Mouse (Mus musculus) c-Kit-negative CD71-positive TER-119-positive erythroid progenitor cells, embryonic 14.5 days (primary cell): ENCODE measurements around the gene Slf2.

Experiments used
- DNase-seq: peaks from one replicate; pipeline ENCODE4 v3.0.0-alpha.2; 2013; ENCODE audit warnings: low read depth, low spot score

Slf2 gene

DNA sequence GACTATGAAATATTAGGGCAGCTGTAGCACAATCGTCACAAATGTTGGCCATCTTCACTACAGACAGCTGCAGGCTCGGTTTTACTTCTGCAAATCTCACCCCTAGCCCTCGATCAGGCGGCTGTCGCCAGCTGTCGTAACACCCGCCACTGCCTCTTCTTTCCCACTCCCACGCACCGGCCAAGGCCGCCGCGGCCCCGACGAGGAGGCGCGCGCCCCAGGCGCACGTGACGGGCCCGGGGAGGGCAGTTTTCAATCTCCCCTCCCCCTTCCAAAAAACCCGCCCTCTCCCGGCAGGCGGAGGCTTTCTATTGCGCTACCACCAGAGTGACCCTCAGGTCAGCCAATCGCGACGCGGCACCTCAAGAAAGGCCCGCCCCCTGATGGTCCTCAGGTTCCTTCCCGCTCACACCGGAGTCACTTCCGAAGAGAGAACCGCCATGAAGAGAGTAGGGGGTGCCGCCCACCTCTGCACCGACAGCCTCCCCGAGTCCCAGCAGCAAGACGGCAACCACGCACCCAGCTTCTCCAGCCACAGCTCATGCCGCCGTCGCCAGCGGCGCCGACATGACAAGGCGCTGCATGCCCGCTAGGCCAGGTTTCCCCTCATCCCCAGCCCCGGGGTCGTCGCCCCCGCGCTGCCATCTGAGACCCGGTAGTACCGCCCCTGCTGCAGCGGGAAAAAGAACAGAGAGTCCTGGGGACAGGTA lies at the start of gene Slf2:
Gene Slf2 (plus strand): TSS at position 408 of the 710 bp plus-strand sequence.
- peak; percentile 92 for DNase-seq

GRCm38 (mm10) chr19:44882552-44883024 lies 48.4 kb upstream of the Slf2 start:
- no peak for DNase-seq

DNA sequence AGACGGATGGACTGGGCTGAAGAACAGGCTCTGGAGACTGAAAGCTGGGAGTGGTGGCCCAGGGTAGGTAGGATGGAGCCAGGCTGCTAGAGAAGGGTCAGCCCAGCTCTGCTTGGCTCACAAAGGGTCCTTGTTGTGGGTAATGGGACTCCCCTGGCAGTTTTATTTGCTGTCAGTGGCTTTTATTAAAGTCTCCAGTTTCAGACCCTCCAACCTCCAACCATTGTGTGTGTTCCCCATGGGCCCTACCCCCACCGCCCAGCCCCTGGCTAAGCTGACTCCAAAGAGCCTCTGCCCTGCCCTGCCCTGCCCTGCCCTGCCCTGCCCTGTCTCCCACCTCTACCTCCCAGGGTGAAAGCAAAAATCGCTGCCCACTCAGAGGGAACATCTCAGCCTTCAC lies 46.6 kb upstream of the Slf2 start:
- DNase-seq = no peak

DNA sequence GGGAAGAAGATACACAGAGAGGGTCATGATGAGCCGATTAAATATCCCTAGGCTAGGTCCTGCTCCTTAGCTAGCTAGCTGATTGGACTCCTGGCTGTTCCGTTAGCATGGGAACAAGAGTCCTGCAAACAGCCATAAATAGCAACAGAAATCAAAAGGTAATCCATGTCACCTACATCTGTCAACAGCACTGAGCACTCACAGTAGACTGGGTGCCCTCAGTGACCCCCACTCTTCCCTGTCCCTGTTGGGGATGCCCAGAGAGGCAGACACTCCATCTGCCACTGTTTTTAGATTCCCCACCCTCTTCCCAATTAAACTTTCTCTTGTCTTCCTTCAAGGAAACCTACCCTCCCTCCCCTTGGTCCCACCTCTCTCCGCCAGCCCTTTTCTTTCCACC lies 44.5 kb upstream of the Slf2 start:
- no peak for DNase-seq

GRCm38 (mm10) chr19:44887679-44888235 lies 43.2 kb upstream of the Slf2 start:
- DNase-seq = peak; percentile 22

DNA sequence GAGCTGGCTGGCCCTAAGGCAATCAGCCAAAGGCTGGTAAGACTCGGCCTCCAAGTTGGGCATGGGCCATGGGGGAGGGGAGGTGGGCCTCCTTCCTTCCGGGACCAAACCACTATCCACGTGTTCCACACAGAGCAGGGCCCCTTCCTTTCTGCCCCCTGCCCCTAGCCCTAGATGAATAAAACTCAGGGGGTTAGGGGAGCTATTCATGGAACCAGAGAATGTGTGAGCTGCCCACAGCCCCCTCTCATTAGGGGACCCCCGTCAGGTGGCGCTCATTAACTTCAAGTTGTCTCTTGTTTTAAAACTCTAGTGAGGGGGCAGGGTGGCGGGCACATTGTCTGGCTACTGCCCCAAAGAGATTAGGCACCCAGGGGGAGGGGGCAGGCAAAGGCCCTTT lies 41.4 kb upstream of the Slf2 start:
- DNase-seq = no peak

DNA sequence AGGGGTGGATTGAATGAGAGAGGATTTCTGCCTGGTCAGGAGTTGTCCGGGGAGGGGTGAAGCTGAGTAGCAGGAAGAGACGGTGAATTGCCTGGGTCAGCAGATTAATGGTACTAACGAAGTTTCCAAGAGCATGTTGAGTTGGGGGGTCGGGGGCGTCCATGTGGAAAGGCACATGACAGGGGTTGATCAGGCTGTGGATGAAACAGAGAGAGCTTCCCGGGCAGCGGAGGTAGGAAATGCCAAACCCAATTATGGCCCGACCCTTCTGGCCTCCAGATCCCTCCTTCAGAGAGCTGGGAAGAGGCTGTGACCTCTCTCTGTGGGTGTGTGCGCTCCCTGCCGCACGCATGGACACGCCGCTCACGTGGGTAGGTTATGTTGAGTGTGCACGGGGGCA lies 39.5 kb upstream of the Slf2 start:
- DNase-seq = no peak

GRCm38 (mm10) chr19:44893231-44893871 lies 37.6 kb upstream of the Slf2 start:
- DNase-seq = no peak

DNA sequence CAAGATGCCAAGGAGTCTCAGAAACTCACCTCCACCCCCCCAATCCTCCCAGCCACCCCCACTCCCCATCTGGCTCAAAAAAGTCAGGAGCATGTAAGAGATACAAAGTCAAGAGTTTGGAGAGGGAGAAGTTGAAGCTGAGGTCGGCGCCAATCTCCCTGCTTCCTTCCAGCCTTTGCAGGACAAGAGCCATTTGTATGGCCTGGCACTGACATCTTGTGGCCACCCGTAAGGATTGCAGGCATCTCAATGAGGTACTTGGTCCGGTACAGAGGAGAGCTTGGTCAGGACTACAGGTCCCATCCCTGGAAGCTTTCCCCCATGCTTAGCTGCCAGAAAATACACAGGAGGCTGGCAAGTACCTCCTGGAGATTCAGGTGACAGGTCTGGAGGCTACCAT lies 35.7 kb upstream of the Slf2 start:
- DNase-seq = no peak

DNA sequence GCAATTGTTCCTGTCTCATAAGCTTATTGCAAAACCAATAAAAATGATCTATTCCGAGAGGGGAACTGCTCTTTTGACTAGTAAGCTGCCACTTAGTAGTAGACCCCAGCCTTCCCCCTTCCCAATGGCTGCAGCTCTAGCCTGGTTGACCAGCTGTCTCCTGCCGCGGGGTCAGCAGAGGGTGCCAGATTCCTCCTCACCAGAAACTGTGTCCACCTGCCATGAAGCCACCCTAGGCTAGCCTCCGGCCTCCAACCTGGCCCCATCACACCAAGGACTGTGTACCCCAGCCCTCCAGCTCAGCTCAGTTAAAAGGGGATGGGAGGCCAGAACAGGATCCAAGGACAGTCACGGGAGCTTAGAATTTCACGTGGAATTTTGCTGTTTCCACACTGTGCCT lies 34.5 kb upstream of the Slf2 start:
- no peak for DNase-seq

GRCm38 (mm10) chr19:44897521-44897920 lies 33.4 kb upstream of the Slf2 start:
- no peak for DNase-seq

- no peak for DNase-seq
Observed at GRCm38 (mm10) chr19:44898646-44899045, 32.3 kb upstream of the Slf2 start.

- DNase-seq = no peak
Observed at GRCm38 (mm10) chr19:44899104-44899793, 31.7 kb upstream of the Slf2 start.

DNA sequence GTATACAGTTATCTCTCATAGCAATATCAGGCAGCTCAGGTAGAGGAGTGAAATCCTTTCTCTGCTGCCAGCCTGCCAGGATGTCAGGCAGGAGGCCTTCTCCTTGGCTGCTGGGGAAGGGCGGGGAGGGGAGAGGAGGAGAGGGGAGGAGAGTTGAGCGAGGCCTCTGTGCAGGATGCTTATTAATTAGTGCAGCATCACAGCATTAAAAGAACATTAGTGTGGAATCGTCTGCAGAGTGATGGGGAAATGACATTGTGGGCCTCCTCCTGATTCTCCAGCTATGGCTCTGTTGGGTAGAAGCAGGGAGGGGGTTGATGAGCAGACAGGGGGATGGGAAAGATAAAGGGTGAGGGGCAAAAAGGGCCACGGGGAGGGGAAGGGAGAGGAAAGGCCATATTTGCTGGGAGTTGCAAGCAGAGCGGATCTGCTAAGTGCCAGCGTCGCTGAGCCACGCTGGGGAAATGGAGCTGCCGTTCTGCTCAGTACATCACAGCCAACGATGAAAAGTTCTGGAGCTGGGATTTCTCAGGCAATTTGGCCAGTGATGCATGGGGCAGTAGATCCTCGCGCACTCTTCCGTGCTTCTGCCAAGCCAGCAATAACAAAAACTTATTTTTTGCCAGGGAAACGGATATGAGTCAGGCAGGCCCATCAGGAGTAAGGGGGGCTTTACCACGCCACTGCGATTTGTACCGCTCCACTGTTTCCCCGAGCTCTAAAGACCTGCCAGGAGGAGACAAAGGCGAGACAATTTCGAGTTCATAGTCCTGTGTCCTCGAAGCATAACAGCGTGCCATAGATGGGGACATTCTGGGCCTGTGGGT lies 30.8 kb upstream of the Slf2 start:
- DNase-seq = no peak

DNA sequence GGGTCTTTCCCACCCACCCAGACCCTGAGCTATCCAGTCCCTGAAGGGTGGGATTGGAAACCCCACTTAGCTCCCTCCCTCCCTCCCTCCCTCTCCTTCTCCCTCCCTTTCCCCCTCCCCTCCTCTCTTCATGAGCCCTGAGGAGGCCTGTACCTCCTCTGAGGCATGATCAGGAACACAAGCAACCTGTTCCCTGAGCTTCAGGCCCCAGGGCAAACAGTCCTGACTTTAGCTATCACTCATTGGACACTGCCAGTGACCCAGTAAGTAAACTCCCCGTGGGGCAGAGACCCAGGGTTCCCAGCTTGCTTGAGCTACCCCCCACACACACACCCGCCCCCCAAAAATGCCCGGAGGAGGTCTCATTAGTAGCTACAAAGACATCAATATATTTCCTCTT lies 29.9 kb upstream of the Slf2 start:
- no peak for DNase-seq

GRCm38 (mm10) chr19:44902324-44902723 lies 28.6 kb upstream of the Slf2 start:
- DNase-seq = no peak

DNA sequence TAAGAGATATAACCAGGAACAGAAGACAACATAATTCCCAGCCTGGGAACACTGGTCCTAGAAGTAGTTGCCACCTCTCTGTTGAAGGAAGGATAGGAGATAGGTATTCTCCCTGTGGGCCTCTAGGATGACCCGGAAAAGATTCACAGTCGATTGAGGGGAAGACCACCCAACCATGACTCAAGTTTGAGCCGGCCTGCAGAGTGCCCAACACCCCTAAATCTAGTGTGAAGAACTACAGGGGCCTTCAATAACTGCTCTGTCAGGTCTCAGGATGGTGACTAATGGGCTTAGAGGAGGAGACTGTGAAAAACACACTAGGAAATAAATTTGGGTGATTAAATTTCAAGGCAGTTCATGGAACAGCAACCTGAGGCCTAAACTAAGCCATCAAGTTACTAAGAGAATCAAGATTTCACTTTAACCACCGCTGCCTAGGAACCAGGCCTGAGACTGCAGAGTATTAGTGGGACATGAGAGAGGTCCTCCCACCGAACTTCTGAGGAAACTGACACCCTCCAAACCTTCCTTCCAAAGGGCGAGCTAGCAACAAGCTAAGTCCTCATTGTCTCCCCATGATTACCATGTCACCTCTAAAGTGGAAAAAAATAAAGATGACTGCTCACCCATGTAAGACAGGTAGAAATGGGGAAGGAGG lies 27.5 kb upstream of the Slf2 start:
- DNase-seq = no peak

DNA sequence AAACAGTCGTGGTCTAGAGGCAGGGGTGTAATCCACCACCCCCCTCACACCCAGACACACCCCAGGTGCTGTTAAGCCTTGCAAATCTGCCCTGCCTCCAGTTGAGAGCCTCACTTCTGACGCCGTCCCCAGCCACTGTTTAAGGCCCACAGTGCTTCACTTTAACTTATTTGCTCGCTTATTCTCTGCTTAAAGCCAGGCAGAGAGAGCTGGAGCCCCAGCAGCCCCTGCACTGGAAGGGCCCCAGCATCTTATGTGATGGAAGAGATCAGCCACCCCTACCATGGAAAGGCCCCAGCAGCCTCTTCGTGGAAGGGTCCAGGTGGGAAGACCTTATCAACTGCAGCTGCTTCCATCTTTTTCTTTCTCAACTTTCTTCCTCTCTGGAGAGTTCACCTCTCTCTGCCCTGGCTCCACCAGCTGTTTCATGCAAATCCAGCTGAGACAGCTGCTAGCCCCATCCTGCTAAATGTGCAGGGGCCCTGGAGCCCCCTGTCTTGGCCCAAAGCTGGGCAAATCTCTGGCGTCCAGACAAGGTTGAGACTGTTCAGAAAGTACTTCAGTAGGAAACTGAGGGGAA lies 26.7 kb upstream of the Slf2 start:
- no peak for DNase-seq

DNA sequence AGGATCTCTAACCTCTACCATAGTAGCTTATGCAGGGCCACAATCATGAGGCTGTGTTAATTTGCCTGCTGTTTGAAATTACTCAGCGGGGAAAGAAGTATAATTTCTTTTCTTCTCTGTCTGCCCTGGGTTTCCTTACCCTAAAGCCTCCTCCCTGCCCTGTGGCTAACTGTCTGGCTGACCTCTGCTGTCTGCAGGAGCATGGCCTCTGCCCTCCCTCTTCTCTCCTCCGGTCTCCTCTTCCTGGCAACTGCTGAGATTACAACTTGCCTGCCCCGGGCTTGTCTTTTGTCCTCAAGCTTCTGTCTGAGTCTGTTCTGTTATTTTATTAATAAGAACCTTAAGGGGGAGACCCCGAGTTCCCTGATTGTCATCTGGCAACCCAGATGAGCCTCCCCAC lies 25.6 kb upstream of the Slf2 start:
- DNase-seq = no peak

DNA sequence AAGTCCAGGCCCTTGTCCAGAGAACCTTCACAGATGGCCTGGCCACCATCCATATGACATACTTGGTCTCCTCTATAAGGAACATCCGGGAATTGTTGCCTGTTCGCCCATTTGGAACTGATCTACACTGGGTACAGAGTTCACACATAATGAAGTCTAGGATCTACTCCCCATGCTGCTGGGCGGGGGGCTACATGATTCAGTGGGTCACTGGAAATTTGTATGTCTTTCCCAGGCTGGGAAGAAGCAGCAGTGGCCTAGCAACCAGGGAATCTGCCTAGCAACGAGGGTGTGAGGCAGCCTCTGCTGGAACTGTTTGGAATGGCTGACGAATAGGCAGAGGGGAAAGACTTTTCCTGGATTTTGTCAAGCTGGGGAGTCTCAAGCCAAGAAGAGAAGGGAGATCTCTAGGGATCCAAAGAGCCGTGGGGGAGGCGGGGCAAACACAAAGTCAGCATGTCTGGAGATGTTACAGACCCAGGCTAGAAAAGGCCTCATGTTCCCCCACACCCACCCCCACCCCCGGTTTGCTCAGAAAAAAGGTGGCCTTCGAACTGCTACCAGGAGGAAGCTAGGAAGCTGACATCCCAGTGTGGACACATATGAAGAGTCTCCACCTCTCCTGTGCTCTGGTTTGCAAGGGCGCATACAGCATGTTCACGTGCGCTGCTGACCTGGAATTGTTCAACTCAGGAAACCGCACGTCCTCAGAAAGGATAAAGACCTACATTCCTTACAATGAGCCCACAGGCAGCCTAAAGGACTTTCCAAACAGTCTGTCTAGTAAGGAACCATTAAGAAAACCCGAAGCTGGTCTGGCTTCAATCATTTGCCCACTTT lies 22.9 kb upstream of the Slf2 start:
- DNase-seq = no peak
